Mouse (Mus musculus) layer of hippocampus, postnatal 36 days (tissue): ENCODE measurements around the gene Myo1e. TPM values are rescaled to one million over a fixed set of nuclear protein-coding genes. Genes with fewer than 3 reads are reported as not detected.

Source experiments
- DNase-seq, 2 experiments: peaks; one replicate each; pipeline ENCODE4 v3.0.0; 2022
- microRNA-seq, 2 experiments: library from miRNA; unstranded; fragments of <30 nt; microRNA quantifications; one replicate each; pipeline ENCODE4 v1.2.0; 2021
- total RNA-seq, 2 experiments: library from RNA; stranded (reverse); gene quantifications; 2 replicates each; pipeline ENCODE4 v1.2.3; 2021

Myo1e gene
- total RNA-seq, 2 experiments from 2014 or later: 8.0 to 8.1 TPM

- peak; percentile 72 to 76 for DNase-seq
Measured at GRCm38 (mm10) chr9:70421257-70422056, 214.3 kb downstream of the Myo1e start, which contains the start of gene Ccnb2. Gene Ccnb2 (minus strand): TSS chr9:70421547.

- no peak for DNase-seq
Measured at GRCm38 (mm10) chr9:70422661-70423060, 215.5 kb downstream of the Myo1e start.

DNA sequence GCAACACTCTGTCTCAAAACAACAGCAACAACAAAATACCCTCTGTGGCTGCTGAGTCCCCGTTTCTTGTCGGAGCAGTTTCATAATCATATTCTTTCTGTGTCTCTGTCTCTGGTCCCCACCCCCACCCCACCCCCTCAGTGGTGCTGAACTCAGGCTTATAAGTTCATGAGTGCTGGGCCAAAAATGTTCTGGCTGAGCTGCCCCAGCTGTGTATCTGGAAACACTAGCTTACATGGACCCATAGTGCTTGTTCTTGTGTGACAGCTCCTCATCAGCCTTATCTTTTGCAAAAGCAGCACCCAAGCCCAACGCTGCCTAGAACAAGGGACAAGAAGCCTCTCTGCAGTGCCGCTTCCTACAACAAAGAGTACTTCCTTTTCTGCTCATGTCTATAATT is 232.8 kb downstream of the Myo1e start:
- no peak for DNase-seq

DNA sequence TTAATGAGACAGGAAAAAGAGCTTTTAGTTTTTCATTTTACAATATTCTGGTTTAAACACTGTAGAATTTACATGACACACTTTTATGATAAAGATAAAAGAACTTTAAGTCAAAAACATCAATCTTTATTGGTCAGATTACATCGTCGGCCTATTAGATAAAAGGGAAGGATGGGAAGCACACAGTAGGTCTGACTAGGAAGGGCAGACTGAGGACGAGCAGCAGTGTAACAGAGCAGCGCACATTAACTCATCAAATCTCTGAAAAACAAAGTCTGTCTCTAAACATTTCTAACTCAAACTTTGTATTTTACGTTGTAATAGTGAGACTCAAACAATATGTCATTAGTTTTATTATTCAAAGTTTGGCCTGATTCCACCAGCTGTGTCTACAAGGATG is 241.9 kb downstream of the Myo1e start:
- no peak for DNase-seq

Small RNAs within 50 kb of the gene (microRNA-seq; reads per million reads assigned to microRNA genes)
- gene Mir5626: 0.21 to 0.60 reads per million in 2 experiments

Other genes with a start within 250 kb of the Myo1e start
- gene Bnip2, start 217.9 kb upstream of the Myo1e start, total RNA-seq: 10 to 100 TPM; 41.2 to 43.4 TPM
- 10 to 100 TPM; 54.9 to 57.0 TPM for gene Gtf2a2, start 194.8 kb upstream of the Myo1e start, total RNA-seq
- not detected for gene Gcnt3, start 169.3 kb upstream of the Myo1e start, total RNA-seq
- 10 to 100 TPM; 91.2 to 97.8 TPM for gene Fam81a, start 64.8 kb upstream of the Myo1e start, total RNA-seq
- gene Ccnb2, start 214.2 kb downstream of the Myo1e start, total RNA-seq: 1 to 10 TPM; 1.3 to 2.1 TPM